Mouse (Mus musculus) kidney, adult 11 months (tissue): ENCODE measurements around the gene Ptprt.
A peak's percentile ranks its signal among the peaks of the same experiment; 100 is the strongest.

Experiments
- DNase-seq: peaks from one replicate; pipeline ENCODE4 v3.0.0; 2022

Ptprt gene

GRCm38 (mm10) chr2:162401316-162402100 is 259.4 kb downstream of the Ptprt start:
- no peak for DNase-seq

- DNase-seq = no peak
Measured at GRCm38 (mm10) chr2:162394601-162395000, 266.3 kb downstream of the Ptprt start.

GRCm38 (mm10) chr2:162391834-162392233 is 269.1 kb downstream of the Ptprt start:
- DNase-seq = no peak

GRCm38 (mm10) chr2:162377309-162377708 is 283.6 kb downstream of the Ptprt start:
- no peak for DNase-seq

- no peak for DNase-seq
Measured at GRCm38 (mm10) chr2:162349047-162349446, 311.9 kb downstream of the Ptprt start.

GRCm38 (mm10) chr2:162341846-162342245 is 319.1 kb downstream of the Ptprt start:
- no peak for DNase-seq

- no peak for DNase-seq
Measured at GRCm38 (mm10) chr2:162340231-162340630, 320.7 kb downstream of the Ptprt start.

- no peak for DNase-seq
Measured at GRCm38 (mm10) chr2:162332066-162332683, 328.8 kb downstream of the Ptprt start.

- no peak for DNase-seq
Measured at GRCm38 (mm10) chr2:162329430-162329829, 331.5 kb downstream of the Ptprt start.

GRCm38 (mm10) chr2:162322411-162322810 is 338.5 kb downstream of the Ptprt start:
- DNase-seq = no peak

GRCm38 (mm10) chr2:162307996-162308395 is 353.0 kb downstream of the Ptprt start:
- no peak for DNase-seq

- no peak for DNase-seq
Measured at GRCm38 (mm10) chr2:162294070-162294469, 366.9 kb downstream of the Ptprt start.

GRCm38 (mm10) chr2:162282606-162283005 is 378.3 kb downstream of the Ptprt start:
- no peak for DNase-seq

GRCm38 (mm10) chr2:162282121-162282520 is 378.8 kb downstream of the Ptprt start:
- DNase-seq = no peak

GRCm38 (mm10) chr2:162273826-162274225 is 387.1 kb downstream of the Ptprt start:
- no peak for DNase-seq

GRCm38 (mm10) chr2:162251272-162251671 is 409.7 kb downstream of the Ptprt start:
- DNase-seq = no peak

- DNase-seq = no peak
Measured at GRCm38 (mm10) chr2:162248296-162248695, 412.7 kb downstream of the Ptprt start.

- DNase-seq = peak; percentile 9
Measured at GRCm38 (mm10) chr2:162222476-162222875, 438.5 kb downstream of the Ptprt start.

- DNase-seq = peak; percentile 26
Measured at GRCm38 (mm10) chr2:162220586-162220985, 440.4 kb downstream of the Ptprt start.

GRCm38 (mm10) chr2:162219507-162219906 is 441.4 kb downstream of the Ptprt start:
- no peak for DNase-seq

GRCm38 (mm10) chr2:162217896-162218295 is 443.1 kb downstream of the Ptprt start:
- DNase-seq = no peak

- DNase-seq = no peak
Measured at GRCm38 (mm10) chr2:162212397-162212796, 448.6 kb downstream of the Ptprt start.

- DNase-seq = no peak
Measured at GRCm38 (mm10) chr2:162210564-162210963, 450.4 kb downstream of the Ptprt start.

GRCm38 (mm10) chr2:162197316-162197715 is 463.6 kb downstream of the Ptprt start:
- no peak for DNase-seq
